Mouse (Mus musculus) layer of hippocampus, postnatal 36 days (tissue): ENCODE results near the gene Il25. TPM values are rescaled to one million over a fixed set of nuclear protein-coding genes. Genes with fewer than 3 reads are reported as not detected.
"Not testable (repeated sequence)": the region's sequence is repeated elsewhere in the genome, so short reads cannot be mapped to it uniquely, and the experiment has no call there.

Source experiments
- DNase-seq, 2 experiments: peaks; one replicate each; pipeline ENCODE4 v3.0.0; 2022
- total RNA-seq, 2 experiments: library from RNA; stranded (reverse); gene quantifications; 2 replicates each; pipeline ENCODE4 v1.2.3; 2021

The Il25 gene
- total RNA-seq, 2 experiments from 2014 or later, result not detected

DNA sequence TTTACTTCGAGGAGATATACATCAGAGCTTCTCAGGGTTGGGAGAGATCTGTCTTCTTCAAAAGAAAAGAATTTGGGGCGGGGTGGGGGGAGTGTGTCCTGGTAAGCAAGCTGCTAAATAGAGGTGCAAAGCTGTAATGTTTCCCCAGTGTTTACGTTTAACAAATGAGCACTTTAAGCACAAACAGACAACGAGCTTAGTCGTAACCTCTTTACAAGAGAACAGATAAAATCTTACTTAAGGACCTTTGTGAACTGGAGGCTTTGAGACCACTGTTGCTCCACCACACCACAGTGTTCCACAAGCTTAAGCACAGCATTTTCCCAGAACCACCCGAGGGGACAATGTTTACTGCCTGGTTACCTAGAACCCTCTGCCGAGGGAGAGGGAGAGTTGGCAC lies 5.2 kb upstream of the Il25 start:
- no peak for DNase-seq

- no peak for DNase-seq
Measured at GRCm38 (mm10) chr14:54929801-54930200, 2.7 kb upstream of the Il25 start.

DNA sequence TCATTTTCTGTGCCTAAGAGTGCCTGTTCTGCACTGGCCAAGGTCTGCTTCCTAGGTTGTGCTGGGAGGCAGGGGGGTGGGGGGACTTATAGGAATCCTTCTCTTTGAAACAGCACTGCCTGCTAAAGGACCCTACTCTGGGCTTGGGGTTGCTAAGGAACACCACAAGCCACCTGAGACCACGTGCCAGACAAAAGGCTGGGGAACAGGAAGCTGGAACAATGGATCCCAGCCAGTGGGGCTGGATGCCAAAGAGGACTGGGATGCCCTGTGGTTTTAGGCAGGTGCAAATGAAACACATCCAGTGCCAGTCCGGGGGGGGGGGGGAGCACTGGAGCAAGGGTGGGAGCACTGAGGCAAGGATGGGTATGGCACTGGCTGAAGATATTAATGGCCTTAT lies 2.1 kb upstream of the Il25 start:
- DNase-seq, result no peak

DNA sequence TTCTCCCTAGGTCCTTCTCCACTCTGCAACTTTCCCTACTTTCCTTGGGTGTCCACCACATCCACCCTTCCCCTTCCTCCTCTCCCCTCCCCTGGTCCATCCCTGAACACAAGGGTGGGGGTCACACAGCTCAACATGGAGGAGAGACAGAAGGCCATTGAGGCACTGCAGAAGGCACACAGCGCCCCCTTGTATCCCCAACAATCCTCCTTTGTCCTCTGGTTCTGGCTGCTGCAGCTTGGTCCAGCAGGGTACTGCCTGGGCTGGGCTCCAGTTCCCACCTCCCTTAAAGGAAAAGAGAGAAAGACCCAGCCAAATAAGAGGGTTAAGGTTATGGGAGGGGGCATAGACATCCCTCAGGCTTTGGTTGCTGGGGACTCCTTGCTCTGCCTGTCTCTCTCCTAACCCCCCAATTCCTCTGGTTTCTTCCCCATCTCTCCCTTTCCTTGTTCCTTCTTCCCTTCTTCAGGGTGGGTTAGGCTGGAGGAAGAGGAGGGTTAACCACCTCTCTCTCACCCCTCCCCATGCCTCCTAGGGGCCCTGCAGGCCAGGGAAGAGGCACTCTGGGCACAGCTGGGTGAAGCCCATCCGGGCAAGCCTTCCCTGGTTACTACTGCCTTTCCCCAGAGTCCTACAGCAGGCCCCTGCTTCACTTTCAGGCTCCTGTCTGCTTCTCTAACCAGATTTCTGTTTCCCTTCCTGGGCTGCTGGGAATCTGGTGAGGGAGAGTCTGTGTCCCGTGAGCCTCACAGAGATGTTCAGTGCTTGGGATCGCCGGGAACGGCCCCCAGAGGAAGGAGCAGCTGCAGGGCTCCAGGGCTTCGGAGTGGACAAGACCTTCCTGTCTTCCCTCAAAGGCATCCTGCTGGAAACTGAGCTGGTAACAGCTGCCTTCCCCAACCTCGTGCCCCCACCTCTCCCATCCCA lies 3.7 kb downstream of the Il25 start, which contains the start of gene Cmtm5:
Gene Cmtm5, plus strand, starts transcription at position 358 of the 927 bp plus-strand sequence.
- DNase-seq, result peak; percentile 69 to 74

DNA sequence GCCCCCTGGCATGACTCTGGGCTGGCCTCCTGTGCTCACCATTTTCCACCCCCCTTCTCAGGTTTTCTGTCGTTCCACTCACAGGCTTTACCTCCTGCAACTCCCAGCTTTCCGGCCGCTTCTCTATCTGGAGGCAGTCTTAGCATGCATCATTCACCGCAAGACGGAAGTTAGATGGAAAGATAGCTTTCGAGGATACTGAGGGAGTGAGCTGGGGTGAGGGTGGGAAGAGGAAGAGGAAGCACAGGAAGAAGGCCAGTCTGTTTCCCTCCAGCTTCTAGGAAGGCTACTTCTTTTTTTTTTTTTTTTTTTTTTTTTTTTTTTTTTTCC lies 4.3 kb downstream of the Il25 start:
- no peak for DNase-seq

GRCm38 (mm10) chr14:54937361-54938182 lies 5.1 kb downstream of the Il25 start:
- DNase-seq, result no peak

GRCm38 (mm10) chr14:54938431-54939219 lies 6.1 kb downstream of the Il25 start:
- DNase-seq, result no peak

GRCm38 (mm10) chr14:54939434-54940175 lies 7.1 kb downstream of the Il25 start:
- DNase-seq, result peak; percentile 46 to 56

DNA sequence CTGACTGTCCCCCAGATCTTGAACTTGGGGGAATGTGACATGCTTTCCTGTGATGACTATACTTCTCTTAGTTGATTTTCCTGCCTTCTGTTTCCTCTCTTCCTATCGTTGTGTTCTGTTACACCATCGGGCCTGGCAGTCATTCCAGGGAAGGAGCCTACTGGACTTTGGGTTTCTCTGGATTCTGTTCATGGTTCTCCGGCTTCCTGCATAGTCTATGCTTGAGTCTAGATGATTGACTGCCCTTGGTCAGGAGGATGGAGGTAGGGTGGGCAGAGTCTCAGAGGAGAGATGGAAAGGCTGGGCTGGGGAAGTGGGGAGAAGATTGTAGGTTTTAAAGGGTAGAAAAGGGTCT lies 7.7 kb downstream of the Il25 start:
- no peak for DNase-seq

DNA sequence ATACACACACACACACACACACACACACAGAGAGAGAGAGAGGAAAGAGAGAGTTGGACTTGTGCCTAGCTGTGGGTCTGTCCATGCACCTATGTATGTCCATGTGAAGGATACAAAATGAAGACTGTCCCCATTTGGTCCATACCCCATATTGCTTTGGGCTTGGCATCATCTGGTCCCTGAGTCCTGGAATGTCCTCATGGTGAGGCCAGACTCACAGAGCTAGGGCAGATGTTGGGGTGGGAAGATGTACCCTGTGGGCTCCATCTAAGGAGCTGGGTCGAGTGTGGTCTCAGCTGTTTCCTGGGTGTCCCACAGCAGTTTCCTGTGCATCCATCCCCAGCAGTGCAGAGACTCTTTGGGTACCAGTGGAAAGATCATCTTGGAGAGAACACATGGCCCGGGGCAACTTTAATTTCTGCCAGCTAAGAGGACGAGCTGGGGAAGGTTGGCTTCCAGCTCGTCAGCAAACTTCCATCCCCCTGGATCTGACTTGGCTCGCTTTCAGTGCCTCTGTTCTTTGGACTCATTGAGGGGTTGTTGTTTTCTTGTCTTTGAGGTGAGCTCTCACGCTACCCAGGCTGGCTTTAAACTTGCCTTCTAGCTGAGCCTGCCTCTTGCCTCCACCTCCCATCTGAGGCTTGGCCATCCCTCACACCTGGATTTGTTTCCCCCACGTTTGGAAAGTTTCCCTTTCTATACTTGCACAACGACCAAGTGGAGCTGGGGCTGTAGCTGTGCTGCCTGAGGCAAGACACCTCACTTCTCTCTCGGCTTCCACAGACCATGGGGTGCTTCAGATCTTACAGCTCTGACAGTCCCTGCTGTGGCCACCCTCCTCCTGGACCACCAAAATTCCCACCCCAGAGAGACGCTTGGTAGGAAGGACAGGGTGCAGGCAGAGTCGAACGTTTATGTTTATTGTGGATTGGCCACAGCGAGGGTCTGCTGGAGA lies 8.8 kb downstream of the Il25 start:
- DNase-seq, result no peak

DNA sequence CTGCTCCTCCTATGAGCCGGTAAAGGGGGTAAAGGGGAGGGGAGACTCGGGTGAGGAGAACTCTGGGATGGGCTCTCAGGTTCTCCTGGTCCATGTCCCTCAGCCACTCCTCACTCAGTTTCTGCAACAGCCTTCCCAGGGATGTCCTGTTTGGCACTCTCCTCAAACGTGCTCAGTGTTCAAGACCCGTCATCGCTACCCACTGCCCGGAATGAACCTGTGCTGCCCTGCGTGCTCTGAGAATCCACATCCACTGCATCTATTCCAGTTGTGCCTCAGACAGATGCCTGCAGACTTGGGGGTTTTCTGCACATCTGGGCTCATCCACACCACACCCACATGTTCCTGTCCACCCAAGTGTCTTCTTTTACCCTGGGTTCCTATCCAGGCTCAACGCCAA lies 10.0 kb downstream of the Il25 start:
- no peak for DNase-seq

- DNase-seq, result no peak
Measured at GRCm38 (mm10) chr14:54943971-54944370, 11.5 kb downstream of the Il25 start.

DNA sequence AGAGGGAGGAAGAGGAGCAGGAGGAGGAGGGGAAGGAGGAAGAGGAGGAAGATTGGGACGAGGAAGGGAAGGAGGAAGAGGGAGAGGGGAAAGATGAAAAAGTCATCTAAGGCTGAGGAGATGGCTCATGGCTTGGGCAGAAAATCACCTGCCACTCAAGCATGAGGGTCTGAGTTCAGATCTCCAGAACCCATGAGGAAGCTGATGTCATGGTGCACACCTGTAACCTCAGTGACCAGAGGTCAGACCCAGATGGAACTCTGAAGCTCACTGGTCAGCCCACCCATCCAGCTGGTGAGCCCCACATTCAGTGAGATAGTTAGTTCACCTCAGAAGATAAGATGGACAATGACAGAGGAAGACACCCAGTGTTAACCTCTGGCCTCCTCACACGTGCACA lies 12.4 kb downstream of the Il25 start:
- DNase-seq, result no peak

GRCm38 (mm10) chr14:54945975-54946704 lies 13.6 kb downstream of the Il25 start:
- DNase-seq, result no peak

DNA sequence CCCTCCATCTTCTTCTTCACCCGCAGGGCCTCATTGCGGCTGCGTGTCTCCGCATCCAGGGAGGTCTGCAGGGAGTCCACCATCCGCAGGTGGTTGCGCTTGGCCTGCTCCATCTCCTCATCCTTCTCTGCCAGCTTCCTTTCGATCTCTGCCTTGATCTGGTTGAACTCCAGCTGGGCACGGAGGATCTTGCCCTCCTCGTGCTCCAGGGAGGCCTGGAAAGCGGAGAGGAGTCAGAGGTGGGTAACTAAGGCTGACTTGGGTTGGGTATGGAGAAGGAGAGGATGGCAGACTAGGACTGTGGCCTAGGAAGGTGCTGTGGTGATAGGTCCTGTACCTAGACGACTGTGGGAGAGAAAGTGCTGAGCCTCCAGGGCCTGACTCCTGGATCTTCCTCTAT lies 14.5 kb downstream of the Il25 start:
- DNase-seq, result not testable (repeated sequence)

DNA sequence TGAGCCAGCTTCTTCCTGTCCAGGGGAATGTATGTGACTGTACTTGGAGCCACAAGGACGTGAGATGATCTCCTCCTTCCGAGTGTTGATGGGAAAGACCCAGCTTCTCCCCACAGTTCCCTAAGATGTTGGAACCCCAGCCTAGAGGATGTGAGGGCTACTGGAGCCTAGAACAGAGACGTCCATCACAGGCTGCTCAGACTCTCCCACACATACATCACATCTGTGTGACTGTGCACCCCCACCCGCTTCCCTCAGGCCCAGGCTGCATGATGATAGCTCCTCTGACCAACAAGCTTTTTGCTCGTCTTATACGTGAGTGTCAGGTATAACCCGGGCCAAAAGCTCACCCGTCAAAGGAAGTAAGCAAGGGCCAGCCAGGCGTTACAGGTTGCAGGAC lies 16.3 kb downstream of the Il25 start:
- DNase-seq, result no peak

DNA sequence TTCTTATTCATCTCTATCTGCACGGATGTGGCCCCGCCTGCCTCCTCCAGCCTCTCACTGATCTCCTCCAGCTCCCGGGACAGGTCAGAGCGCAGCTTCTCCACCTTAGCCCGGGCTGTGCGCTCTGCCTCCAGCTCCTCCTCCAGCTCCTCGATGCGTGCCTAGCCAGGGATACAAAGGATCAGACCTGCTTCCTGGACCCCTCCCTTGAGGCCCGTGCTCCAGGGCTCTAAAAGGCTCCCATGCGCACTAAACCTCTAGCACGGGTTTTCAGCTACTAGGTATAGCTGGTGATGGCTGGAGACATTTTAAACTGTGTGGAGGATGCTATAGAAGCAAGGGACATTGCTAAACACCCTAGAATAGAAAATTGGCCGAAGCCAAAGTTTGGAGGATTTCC lies 18.0 kb downstream of the Il25 start:
- no peak for DNase-seq

GRCm38 (mm10) chr14:54951587-54951986 lies 19.1 kb downstream of the Il25 start:
- no peak for DNase-seq

GRCm38 (mm10) chr14:54953664-54954206 lies 21.2 kb downstream of the Il25 start:
- DNase-seq, result no peak

DNA sequence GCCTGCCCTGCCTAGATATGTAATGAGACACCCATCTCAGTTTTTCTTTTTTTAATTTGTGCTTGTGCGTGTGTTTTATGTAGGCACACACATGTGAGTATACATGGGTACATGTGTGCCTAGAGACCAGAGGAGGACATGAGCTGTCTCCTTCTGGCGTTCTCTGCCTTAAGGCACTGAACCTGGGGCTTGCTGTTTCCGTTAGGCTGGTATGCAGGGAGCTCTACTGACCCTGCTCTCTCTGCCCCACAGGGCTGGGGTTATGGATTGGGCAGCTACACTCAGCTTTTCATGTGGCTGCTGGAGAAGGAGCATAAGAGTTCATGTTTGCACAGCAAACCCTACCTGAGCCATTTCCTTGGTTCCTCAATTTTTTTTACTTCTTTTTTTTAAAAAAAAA lies 22.0 kb downstream of the Il25 start:
- no peak for DNase-seq
